Mouse (Mus musculus): ENCODE results near the gene Tbrg4.
"Not testable (repeated sequence)": the region's sequence is repeated elsewhere in the genome, so short reads cannot be mapped to it uniquely, and the experiment has no call there.

The Tbrg4 gene

DNA sequence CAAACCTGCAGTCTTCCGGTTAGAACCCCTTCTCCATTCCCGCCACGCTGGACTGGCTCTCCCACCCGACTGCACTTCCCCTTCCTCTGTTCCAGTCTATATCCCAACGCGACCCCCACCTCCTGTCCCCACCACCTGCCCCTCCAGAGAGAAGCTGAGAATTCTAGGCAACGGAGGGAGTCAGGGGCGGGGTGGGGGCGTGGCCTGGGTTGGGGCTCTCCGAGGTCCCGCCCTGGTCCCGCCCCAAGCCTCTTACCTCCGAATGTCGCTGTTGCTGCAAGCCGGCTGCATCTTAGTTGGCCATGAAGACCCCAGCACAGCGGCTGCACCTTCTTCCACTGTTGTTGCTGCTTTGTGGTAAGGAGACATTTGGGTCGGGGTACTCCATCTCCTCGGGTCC is 32.4 kb upstream of the Tbrg4 start, which contains the start of gene Ramp3:
Ramp3 (plus strand) TSS at position 251 of the 400 bp plus-strand sequence.
- no peak for TF ChIP-seq POU5F1 (IDR thresholded peaks at IDR 0.05; ENCODE audit: borderline replicate concordance, low read length)
- no peak for TF ChIP-seq NANOG (IDR thresholded peaks at IDR 0.05; ENCODE audit: borderline replicate concordance, low read length)
- no peak for TF ChIP-seq CTCF (conservative IDR thresholded peaks at IDR 0.05; ENCODE audit: low read length)
- no peaks in the 10 kb centered on the region for H3K9me3 ChIP-seq (ENCODE audit: low read length)
- no peaks in the 10 kb centered on the region for H3K36me3 ChIP-seq (ENCODE audit: insufficient read depth, low read length)
- peaks cover 42% of the 10 kb centered on the region for H3K4me1 ChIP-seq (replicated peaks; ENCODE audit: low read depth, low read length)
- peaks cover 16% of the 10 kb centered on the region for H3K27me3 ChIP-seq (ENCODE audit: insufficient read depth, low read length)
- H3K4me3 ChIP-seq (replicated peaks; ENCODE audit: low read length) = peak within 1 kb of the TSS; percentile 73

DNA sequence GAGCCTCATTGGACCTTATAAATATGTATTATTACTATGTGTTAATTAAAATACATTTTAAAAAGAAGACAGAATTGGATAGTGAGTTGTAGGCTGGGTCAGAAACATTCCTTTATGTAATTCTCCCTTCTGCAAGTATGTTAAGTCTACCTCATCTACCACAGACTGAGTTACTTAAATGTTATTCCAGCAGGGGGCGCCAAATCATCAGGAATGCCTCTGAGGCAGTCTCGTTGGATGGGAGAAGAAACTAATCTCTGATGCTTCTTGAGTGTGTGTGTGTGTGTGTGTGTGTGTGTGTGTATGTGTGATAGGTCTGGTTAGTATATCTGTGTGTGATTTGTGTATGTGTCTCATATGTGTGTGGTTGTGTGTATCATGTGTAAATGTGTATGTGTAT is 29.0 kb upstream of the Tbrg4 start:
- no peaks in the 10 kb centered on the region for H3K36me3 ChIP-seq (ENCODE audit: insufficient read depth, low read length)
- H3K4me3 ChIP-seq (replicated peaks; ENCODE audit: low read length) = no peak overlapping the region
- peaks cover 25% of the 10 kb centered on the region for H3K4me1 ChIP-seq (replicated peaks; ENCODE audit: low read depth, low read length)
- H3K9me3 ChIP-seq (ENCODE audit: low read length) = no peaks in the 10 kb centered on the region
- H3K27me3 ChIP-seq (ENCODE audit: insufficient read depth, low read length) = peaks cover 13% of the 10 kb centered on the region
- TF ChIP-seq NANOG (IDR thresholded peaks at IDR 0.05; ENCODE audit: borderline replicate concordance, low read length) (no peak), POU5F1 (IDR thresholded peaks at IDR 0.05; ENCODE audit: borderline replicate concordance, low read length) (no peak), CTCF (conservative IDR thresholded peaks at IDR 0.05; ENCODE audit: low read length) (peak; percentile 42)

DNA sequence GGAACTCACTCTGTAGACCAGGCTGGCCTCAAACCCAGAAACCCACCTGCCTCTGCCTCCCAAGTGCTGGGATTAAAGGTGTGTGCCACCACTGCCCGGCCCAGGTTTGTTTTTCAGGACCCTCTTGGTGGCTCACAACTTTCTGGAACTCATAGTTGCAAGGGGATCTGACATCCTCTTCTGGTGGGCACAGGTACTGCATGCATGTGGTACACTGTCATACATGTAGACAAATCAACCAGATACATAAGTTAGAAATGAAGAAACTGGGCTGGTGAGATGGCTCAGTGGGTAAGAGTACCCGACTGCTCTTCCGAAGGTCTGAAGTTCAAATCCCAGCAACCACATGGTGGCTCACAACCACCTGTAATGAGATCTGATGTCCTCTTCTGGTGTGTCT is 27.1 kb upstream of the Tbrg4 start:
- H3K4me3 ChIP-seq (replicated peaks; ENCODE audit: low read length); H3K4me1 ChIP-seq (replicated peaks; ENCODE audit: low read depth, low read length); H3K27me3 ChIP-seq (ENCODE audit: insufficient read depth, low read length); H3K36me3 ChIP-seq (ENCODE audit: insufficient read depth, low read length); H3K9me3 ChIP-seq (ENCODE audit: low read length): not testable (repeated sequence)
- peak; percentile 82 for TF ChIP-seq CTCF (conservative IDR thresholded peaks at IDR 0.05; ENCODE audit: low read length)

DNA sequence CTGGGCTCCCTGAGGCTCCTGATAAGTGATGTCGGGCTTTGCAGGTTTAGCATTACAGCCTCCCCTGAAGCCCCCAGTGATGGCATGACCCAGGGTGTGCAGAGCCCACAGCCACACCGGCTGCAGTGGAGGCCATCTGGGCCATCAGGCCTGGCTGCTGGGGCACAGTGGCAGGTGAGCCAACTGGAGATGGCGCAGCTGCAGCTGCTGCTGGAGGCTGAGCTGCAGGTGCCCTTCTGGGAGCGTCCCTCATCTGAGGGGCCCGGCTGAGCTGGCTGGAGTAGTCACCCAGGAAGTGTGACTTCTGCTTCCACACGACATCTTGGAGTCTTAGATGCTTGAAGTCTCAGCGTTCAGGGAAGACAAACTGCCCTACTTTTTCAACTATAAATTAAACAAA is 24.7 kb upstream of the Tbrg4 start:
- Histone ChIP-seq H3K27me3 (ENCODE audit: insufficient read depth, low read length) (0 out of 2 replicates have a peak, but pooled peaks cover 3% of the 10 kb centered on the region), H3K4me1 (replicated peaks; ENCODE audit: low read depth, low read length) (peaks cover 7% of the 10 kb centered on the region; the same call in 1 of the 2 replicates), H3K36me3 (ENCODE audit: insufficient read depth, low read length) (no peaks in the 10 kb centered on the region), H3K4me3 (replicated peaks; ENCODE audit: low read length) (no peak overlapping the region), H3K9me3 (ENCODE audit: low read length) (no peaks in the 10 kb centered on the region)
- TF ChIP-seq CTCF (conservative IDR thresholded peaks at IDR 0.05; ENCODE audit: low read length) (no peak), POU5F1 (IDR thresholded peaks at IDR 0.05; ENCODE audit: borderline replicate concordance, low read length) (no peak), NANOG (IDR thresholded peaks at IDR 0.05; ENCODE audit: borderline replicate concordance, low read length) (no peak)

DNA sequence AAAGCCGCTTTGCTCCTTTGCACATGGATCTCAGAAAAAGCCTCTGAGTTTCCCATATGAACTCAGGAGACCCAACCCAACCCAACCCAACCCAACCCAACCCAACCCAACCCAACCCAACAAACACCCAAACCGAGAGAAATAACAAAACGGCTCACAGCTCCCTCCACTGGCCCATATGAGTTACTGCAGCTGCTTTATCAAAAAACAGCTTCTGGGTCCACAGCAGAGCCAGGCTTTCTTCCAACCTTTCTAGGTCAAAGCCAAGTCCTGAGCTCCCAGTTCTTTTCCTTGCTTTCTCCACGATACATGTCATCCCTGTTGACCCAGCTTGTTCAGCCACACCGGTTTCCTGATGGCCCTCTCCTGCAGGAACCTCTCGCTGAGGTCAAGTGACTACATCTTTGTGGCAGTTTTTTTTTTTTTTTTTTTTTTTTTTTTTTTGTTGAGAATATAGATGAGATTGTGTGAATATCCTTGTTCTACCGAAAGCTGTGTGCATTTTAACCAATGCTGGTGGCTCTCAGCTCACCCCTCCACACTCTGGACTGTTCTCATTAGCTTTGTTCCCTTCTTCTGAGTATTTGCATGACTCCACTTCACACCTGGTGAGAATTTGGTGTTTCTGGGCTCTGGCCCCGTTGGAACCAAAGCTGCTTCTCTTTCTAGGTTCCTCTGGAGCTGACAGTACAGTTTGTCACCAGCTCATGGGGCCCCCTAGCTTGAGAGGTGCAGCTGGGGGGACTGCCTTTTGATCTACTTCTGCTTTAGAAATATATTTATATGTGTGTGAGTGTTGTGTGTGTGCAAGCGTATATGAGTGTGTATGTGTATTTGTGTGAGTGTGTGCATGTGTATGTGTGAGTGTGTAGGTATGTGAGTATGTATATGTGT is 22.2 kb upstream of the Tbrg4 start:
- Histone ChIP-seq H3K27me3 (ENCODE audit: insufficient read depth, low read length) (peaks cover 8% of the 10 kb centered on the region; the same call in 1 of the 2 replicates), H3K4me1 (replicated peaks; ENCODE audit: low read depth, low read length) (0 out of 2 replicates have a peak, but pooled peaks cover 7% of the 10 kb centered on the region), H3K4me3 (replicated peaks; ENCODE audit: low read length) (no peak overlapping the region), H3K9me3 (ENCODE audit: low read length) (no peaks in the 10 kb centered on the region), H3K36me3 (ENCODE audit: insufficient read depth, low read length) (no peaks in the 10 kb centered on the region)
- no peak for TF ChIP-seq POU5F1 (IDR thresholded peaks at IDR 0.05; ENCODE audit: borderline replicate concordance, low read length)
- TF ChIP-seq CTCF (conservative IDR thresholded peaks at IDR 0.05; ENCODE audit: low read length) = peak; percentile 51

DNA sequence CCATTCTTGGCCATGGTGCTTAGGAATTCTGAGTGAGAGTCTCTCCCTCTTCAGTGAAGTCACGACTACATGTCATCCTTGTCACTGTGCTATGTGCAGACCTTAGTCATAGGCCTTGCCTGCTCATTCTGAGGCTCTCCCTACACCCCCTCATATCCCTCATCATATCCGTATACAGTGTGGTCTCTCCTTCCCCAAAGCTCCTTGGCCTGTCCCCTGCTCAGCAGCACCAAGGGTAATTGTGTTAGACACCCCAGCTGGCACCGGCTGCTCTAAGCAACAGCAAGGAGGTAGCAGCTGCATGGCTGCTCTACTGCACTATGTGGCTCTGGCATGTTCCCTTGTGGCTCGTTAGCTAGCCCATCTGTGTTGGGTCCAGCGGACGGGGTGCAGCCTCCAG is 18.7 kb upstream of the Tbrg4 start:
- H3K27me3 ChIP-seq (ENCODE audit: insufficient read depth, low read length) = peaks cover 6% of the 10 kb centered on the region; the same call in 1 of the 2 replicates
- H3K36me3 ChIP-seq (ENCODE audit: insufficient read depth, low read length) = no peaks in the 10 kb centered on the region
- H3K4me1 ChIP-seq (replicated peaks; ENCODE audit: low read depth, low read length) = 0 out of 2 replicates have a peak, but pooled peaks cover 7% of the 10 kb centered on the region
- TF ChIP-seq NANOG (IDR thresholded peaks at IDR 0.05; ENCODE audit: borderline replicate concordance, low read length) (no peak), CTCF (conservative IDR thresholded peaks at IDR 0.05; ENCODE audit: low read length) (no peak), POU5F1 (IDR thresholded peaks at IDR 0.05; ENCODE audit: borderline replicate concordance, low read length) (no peak)
- H3K9me3 ChIP-seq (ENCODE audit: low read length) = no peaks in the 10 kb centered on the region
- H3K4me3 ChIP-seq (replicated peaks; ENCODE audit: low read length) = no peak overlapping the region

DNA sequence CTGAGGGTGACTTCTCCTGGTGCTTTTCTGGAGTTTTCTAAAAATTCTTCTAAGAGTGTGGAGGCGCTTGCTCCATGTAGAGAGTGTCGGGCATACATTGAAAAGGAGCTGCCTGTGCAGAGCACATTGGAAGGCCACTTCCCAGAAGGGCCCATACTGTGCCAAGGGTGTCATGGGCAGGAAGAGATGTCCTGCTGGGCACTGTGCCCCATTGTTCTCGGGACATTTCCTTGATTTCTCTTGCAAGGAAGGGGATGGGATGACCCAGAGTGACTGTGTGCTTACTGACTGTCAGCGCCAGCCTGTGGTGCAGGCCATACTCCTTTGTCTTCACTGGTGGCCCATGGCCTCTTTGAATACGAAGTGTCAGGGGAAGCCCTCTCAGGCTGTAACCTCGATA is 13.2 kb upstream of the Tbrg4 start:
- H3K4me3 ChIP-seq (replicated peaks; ENCODE audit: low read length) = no peak overlapping the region
- H3K4me1 ChIP-seq (replicated peaks; ENCODE audit: low read depth, low read length) = no peaks in the 10 kb centered on the region
- no peaks in the 10 kb centered on the region for H3K36me3 ChIP-seq (ENCODE audit: insufficient read depth, low read length)
- H3K9me3 ChIP-seq (ENCODE audit: low read length) = no peaks in the 10 kb centered on the region
- H3K27me3 ChIP-seq (ENCODE audit: insufficient read depth, low read length) = peaks cover 6% of the 10 kb centered on the region; the same call in 1 of the 2 replicates
- TF ChIP-seq POU5F1 (IDR thresholded peaks at IDR 0.05; ENCODE audit: borderline replicate concordance, low read length) = no peak
- no peak for TF ChIP-seq CTCF (conservative IDR thresholded peaks at IDR 0.05; ENCODE audit: low read length)
- no peak for TF ChIP-seq NANOG (IDR thresholded peaks at IDR 0.05; ENCODE audit: borderline replicate concordance, low read length)

DNA sequence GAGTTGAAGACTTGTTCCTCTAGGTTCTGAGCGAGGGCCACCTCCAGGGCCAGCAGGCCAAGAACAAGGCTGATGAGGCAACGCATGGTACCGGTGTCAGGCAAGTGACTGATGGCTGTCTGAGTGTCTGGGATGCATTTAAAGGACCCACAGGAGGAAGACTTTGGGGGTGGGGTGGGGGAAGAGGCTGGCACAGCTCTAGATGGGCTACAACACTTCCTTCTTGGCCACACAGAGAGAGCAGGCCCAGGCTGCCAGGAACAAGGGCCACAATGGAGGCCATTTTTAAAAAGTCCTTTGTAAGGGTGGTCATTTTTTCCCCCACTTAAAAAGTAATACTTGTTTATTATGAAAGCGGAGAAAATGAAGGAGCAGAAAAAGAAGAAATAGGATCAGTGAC is 12.7 kb upstream of the Tbrg4 start, which contains the start of gene Wap:
Wap (minus strand) TSS at position 101 of the 400 bp plus-strand sequence.
- no peak within 1 kb of the TSS for H3K4me3 ChIP-seq (replicated peaks; ENCODE audit: low read length)
- no peaks in the 10 kb centered on the region for H3K9me3 ChIP-seq (ENCODE audit: low read length)
- H3K36me3 ChIP-seq (ENCODE audit: insufficient read depth, low read length) = no peaks in the 10 kb centered on the region
- peaks cover 2% of the 10 kb centered on the region; the same call in 1 of the 2 replicates for H3K27me3 ChIP-seq (ENCODE audit: insufficient read depth, low read length)
- H3K4me1 ChIP-seq (replicated peaks; ENCODE audit: low read depth, low read length) = no peaks in the 10 kb centered on the region
- TF ChIP-seq POU5F1 (IDR thresholded peaks at IDR 0.05; ENCODE audit: borderline replicate concordance, low read length) (no peak), CTCF (conservative IDR thresholded peaks at IDR 0.05; ENCODE audit: low read length) (no peak), NANOG (IDR thresholded peaks at IDR 0.05; ENCODE audit: borderline replicate concordance, low read length) (no peak)
